Mouse (Mus musculus) cerebellum, postnatal 4 days (tissue): ENCODE data around the gene Gm18336.
"Not testable (repeated sequence)": the region's sequence is repeated elsewhere in the genome, so short reads cannot be mapped to it uniquely, and the experiment has no call there.

Experiments
- DNase-seq, 2 experiments: peaks; one replicate each; pipeline ENCODE4 v3.0.0; 2022; ENCODE audit warnings: low spot score in 2 of 2, mixed read lengths in 1 of 2

The Gm18336 gene

GRCm38 (mm10) chrX:73398636-73399035, at the start of gene Gm18336:
TSS of gene Gm18336 (minus strand) at chrX:73398736.
- not testable (repeated sequence) for DNase-seq

DNA sequence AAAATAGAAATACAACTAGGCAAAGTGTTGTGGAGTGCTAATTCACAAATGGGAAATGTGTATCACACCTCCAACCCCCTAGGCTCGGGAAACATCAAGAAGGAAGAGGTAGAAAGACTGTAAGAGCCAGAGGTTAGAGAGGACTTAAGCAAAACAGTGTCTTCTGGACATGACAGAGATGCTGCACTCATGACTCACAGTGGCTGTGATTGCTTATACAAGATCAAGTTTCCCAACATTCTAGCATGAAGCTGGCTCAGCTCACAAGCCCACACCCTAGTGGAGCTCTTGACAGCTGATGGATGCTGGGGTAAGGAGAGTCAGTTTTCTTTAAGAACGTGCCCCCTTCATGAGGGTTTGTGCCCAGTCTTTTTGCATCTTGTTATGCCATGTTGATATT, 42.9 kb upstream of the Gm18336 start:
- DNase-seq = no peak

DNA sequence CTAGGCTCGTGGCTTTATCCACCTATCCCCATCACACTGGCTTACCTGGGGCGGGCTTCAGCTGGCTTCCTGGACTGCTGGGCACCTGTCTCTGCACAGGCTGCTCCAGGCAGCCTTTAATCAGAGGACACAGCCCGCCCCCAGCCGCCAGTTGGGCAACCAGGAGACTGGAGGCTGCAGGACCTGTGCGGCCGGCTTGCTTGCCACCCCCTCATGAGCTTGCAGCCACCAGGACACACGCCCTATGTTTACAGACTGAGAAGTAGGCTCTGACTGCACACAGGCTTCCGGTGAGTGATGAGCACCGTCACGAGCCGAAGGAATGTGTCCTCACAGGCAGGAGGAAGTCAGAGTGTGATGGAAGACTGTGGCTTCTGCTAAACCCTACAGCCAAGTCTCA, 36.7 kb upstream of the Gm18336 start, which contains the start of gene Trex2:
Gene Trex2 (minus strand): TSS at position 93 of the 400 bp plus-strand sequence.
- no peak for DNase-seq

- no peak for DNase-seq
These were observed 34.3 kb upstream of the Gm18336 start for GRCm38 (mm10) chrX:73432850-73433249.

DNA sequence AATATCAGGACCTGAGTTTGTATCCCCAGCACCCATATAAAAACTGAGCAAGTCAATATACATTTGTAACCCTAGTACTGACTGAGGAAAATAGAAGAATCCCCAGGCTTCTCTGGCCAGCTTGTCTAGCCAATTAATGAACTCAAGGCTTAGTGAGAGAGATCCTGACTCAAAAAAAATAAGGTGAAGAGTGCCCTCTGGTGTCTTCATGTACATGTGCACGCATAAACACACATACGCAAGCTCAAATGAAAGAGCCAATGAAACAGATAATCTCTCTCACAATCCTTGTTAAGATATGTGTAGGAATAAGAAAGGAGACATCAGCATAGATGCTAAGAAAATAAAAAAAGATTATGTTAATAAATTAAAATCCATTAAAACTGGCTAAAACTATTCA, 31.5 kb upstream of the Gm18336 start:
- DNase-seq = no peak

DNA sequence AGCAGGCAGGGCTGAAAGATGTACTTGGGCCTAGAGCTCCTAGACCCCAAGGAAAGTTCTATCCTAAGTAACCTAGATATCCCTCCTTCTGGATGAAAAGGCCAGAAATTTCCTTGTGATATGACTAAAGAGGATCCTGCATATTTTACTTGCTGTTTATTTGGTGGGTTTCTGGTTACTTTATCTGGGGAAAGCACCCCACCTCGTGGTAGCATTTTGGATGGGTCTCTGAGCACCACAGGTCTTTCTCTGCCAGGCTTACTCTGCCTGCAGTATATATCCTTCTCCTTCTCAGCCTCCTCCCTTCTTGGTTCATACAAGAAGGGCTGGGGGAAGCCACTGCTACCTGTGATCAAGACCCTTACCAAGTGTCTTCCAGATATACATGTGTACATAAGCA, 14.2 kb upstream of the Gm18336 start:
- no peak for DNase-seq

DNA sequence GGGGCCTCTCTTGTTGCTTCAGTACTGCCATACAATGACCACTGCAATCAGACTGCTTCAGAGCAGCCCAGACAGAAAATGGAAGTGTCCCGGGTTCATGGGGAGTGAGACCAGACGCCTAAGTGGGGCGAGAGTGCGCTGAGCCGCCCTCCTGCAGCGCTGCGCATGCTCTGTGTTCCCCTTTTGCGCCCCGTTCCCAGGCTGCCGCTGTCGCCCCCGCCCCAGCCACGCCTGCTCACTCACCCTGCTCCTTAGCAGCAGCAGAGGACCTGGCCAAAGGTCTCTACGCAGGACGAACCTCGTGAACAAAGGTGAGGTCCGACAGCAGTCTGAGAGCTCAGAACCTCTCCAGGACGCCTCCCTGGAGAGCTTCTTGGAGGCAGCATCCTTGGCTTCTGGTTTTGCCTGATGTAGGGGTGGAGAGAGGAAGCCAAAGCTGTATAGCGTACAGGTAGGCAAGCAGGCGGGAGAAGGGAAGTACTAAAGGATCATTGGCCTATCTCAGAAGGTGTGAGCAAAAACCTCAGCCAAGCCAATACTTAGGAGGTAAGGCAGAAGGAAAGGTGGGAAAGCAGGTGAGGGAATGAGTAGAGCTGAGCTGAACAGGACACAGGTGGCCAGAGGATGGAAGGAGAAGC, 12.5 kb upstream of the Gm18336 start, which contains the start of gene Zfp92:
Gene Zfp92 (plus strand): TSS at position 217 of the 638 bp plus-strand sequence.
- DNase-seq = no peak

DNA sequence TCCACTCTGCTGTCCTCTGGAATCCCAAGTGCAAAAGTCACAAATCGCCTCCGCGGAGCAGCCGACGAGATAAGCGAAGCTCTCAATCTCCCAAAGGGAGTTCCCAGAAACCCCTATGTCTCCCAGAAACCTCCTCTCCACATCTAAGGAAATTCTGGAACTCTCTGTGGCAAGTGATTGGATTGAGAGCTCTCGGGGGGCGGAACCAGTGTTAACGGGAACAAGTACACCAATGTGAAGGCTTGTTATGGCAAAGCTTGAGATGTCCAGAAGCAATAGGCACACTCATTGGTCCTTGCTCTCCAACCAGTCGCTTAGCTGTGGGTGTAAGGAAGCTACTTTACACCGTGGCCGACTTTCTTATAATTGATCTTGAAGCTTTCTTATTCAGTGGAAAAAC, 3.1 kb upstream of the Gm18336 start:
- DNase-seq = no peak

- no peak for DNase-seq
These were observed 2.4 kb upstream of the Gm18336 start for GRCm38 (mm10) chrX:73400951-73401350.

GRCm38 (mm10) chrX:73396446-73396845, 2.1 kb downstream of the Gm18336 start:
- DNase-seq = no peak

- DNase-seq = no peak
These were observed 7.1 kb downstream of the Gm18336 start for GRCm38 (mm10) chrX:73391481-73391880.

- no peak for DNase-seq
These were observed 13.6 kb downstream of the Gm18336 start for GRCm38 (mm10) chrX:73384924-73385323.

DNA sequence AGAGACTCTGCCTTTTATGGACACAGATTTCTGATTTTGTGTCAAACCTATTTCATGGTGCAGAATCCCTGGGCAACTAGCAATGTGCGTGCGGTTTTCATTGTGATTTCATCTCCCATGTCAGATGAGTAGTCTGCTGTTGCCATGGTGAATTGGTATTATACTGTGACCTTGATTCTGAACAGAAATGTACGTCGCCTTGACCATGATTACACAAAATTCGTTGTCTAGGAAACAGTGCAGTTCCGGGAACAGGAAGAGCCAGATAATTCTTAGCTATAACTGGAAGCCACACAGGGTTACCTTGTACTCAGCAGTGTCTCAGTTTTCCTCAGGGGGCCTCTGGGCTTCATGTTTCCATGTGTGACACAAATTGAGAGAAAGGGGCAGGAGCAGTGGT, 14.1 kb downstream of the Gm18336 start:
- DNase-seq = no peak

DNA sequence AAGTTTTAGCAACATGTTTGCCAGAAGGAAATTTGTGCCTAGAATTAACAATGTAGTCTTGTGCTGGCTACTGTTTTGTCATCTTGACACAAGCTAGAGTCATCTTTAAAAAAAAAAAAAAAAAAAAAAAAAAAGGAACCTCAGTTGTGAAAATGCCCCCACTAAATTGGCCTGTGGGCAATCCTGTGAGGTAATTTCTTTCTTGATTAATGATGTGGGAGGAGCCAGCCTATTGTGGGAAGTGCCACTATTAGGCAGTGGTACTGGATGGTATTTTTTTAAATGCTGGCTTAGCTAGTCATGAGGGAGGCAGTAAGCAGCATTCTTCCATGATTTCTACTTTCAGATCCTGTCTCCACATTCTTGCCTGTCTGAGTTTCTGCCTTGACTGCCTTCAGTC, 35.2 kb downstream of the Gm18336 start:
- no peak for DNase-seq

DNA sequence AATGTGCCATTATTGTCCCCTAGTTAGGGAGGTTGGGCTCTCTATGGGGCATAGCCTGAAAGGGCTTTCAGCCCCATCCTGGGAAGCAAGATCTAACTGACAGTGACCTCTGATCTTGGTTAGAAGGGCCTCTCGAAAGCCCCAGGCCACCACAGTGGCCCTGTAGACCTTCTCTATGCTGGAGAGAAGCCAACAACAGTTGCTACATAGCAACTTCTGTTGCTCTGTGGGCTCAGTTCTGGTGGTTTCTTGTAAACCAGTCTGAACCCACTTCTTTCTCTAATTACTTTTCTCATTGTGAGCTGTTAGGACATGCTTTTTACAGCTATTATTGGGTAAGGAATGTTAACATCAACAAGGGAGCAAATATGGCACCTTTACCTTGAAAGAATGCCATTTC, 41.8 kb downstream of the Gm18336 start:
- no peak for DNase-seq

DNA sequence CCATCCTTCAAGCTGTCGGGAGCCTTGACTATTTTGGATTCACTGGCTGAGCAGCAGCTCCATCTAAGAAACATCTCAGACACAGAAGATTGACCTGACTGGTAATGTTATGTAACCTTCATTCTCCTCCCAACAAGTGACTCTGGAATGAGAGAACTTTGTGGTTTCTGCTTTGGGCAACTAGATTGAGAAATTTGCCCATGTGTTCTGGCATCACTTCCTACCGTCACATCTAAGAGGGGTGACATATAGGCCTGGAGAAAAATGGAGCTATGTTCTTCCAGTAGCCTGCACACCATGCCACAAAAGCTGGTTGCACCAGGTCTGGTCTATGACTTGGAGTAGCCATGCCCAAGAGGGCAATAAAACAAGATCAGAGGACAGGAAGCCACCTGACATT, 42.4 kb downstream of the Gm18336 start:
- no peak for DNase-seq
